Mouse (Mus musculus) ES-E14 (cell line): ENCODE data around the gene Olfr194. TPM values are rescaled to one million over a fixed set of nuclear protein-coding genes. Genes with fewer than 3 reads are reported as not detected.

Experiments
- DNase-seq: peaks from one replicate; pipeline ENCODE4 v3.0.0-alpha.2; 2013; ENCODE audit warnings: low read depth, low spot score
- H3K27ac ChIP-seq: 2 replicates; pipeline ENCODE4 v1.5.1; 2012; ENCODE audit warnings: low read depth, mild to moderate bottlenecking, low read length, moderate library complexity, mixed read lengths; ENCODE audit not compliant: poor library complexity, insufficient read depth, severe bottlenecking
- H3K36me3 ChIP-seq: 2 replicates; pipeline ENCODE4 v1.6.1; 2012; ENCODE audit warnings: mild to moderate bottlenecking, low read length, moderate library complexity, mixed read lengths; ENCODE audit not compliant: control insufficient read depth, poor library complexity, insufficient read depth, severe bottlenecking
- H3K4me1 ChIP-seq, 2 experiments: fragments of 150-350 bp in 1 of 2; sonication (generic) in 1 of 2; 2 replicates each; pipeline ENCODE4 v1.6.1; 2012; ENCODE audit warnings: low read length in 2 of 2, mild to moderate bottlenecking in 1 of 2, mixed read lengths in 1 of 2; ENCODE audit not compliant: control insufficient read depth in 2 of 2, insufficient read depth in 2 of 2, poor library complexity in 1 of 2
- H3K4me3 ChIP-seq, 2 experiments: fragments of 150-350 bp in 1 of 2; sonication (generic) in 1 of 2; 2 replicates each; pipeline ENCODE4 v1.5.1; 2012; ENCODE audit warnings: low read length in 2 of 2, low read depth in 1 of 2, mild to moderate bottlenecking in 1 of 2, mixed read lengths in 1 of 2; ENCODE audit not compliant: insufficient read depth in 1 of 2, poor library complexity in 1 of 2, severe bottlenecking in 1 of 2
- H3K9ac ChIP-seq: 2 replicates; pipeline ENCODE4 v1.6.1; 2012; ENCODE audit warnings: low read depth, mild to moderate bottlenecking, low read length, mixed read lengths; ENCODE audit not compliant: poor library complexity, insufficient read depth, severe bottlenecking
- H3K9me3 ChIP-seq: fragments of 150-350 bp; sonication (generic); 2 replicates; pipeline ENCODE4 v1.6.1; 2012; ENCODE audit warnings: low read depth, mild to moderate bottlenecking, low read length; ENCODE audit not compliant: control insufficient read depth, insufficient read depth
- CHD2 ChIP-seq: IDR thresholded peaks from 2 replicates; pipeline ENCODE4 v1.6.1; 2014; ENCODE audit warnings: mild to moderate bottlenecking, low read depth, low read length, inconsistent platforms
- HCFC1 ChIP-seq: IDR thresholded peaks from 2 replicates; pipeline ENCODE4 v1.6.1; 2012; ENCODE audit warnings: low read length, inconsistent platforms, borderline replicate concordance; ENCODE audit not compliant: insufficient read depth
- MAFK ChIP-seq: IDR thresholded peaks from 2 replicates; pipeline ENCODE4 v1.6.1; 2014; ENCODE audit warnings: mild to moderate bottlenecking, low read depth, low read length, inconsistent platforms; ENCODE audit not compliant: insufficient read depth
- ZC3H11A ChIP-seq: IDR thresholded peaks from 2 replicates; pipeline ENCODE4 v1.6.1; 2012; ENCODE audit warnings: low read depth, mild to moderate bottlenecking, inconsistent platforms, low read length, borderline replicate concordance
- ZNF384 ChIP-seq: IDR thresholded peaks from 2 replicates; pipeline ENCODE4 v1.6.1; 2012; ENCODE audit warnings: low read depth, low read length, inconsistent platforms
- in situ Hi-C, 2 experiments: fragments of 600-800 bp; cut with MboI; formaldehyde crosslinking; loops; one replicate each; pipeline ENCODE4 v1.15.1; 2025; ENCODE audit warnings: low sequenced_read_pairs in 2 of 2, inconsistent platforms in 1 of 2; ENCODE audit not compliant: unreplicated experiment in 2 of 2
- total RNA-seq: library from RNA; depleted of rRNA; stranded (reverse); fragments of 300-350 nt; gene quantifications from 2 replicates; pipeline ENCODE4 v1.2.3, GENCODE M21; 2012; rRNA removed

The Olfr194 gene
- total RNA-seq, 1 experiment: not detected

DNA sequence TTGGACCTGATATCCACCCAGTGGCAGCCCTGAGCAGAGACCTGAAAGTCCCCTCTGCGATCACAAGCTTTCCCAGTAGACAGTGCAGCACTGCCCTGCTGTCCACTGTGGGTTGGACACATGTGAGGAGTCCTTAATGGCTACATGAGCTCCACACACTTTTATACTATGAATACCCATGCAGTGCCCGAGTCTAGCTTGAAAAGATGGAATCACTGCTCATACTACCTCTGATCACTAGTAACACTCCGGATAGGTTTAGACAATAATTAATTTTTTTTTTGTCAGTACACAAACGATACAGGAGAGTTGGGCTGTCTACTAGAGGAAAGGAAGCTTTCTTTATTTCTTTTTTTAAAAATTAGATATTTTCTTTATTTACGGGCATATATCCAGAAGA, 43.0 kb downstream of the Olfr194 start, which contains the start of gene Olfr190:
Gene Olfr190 (minus strand): TSS at position 101 of the 400 bp plus-strand sequence.
- no peak within 1 kb of the TSS for H3K9ac ChIP-seq
- no peaks in the 10 kb centered on the region for H3K4me1 ChIP-seq
- no peak for TF ChIP-seq CHD2
- no peak for TF ChIP-seq HCFC1
- no peak for TF ChIP-seq ZNF384
- no peak for TF ChIP-seq ZC3H11A
- no peak for TF ChIP-seq MAFK
- no peak for DNase-seq
- H3K27ac ChIP-seq: no peak within 1 kb of the TSS
- H3K9me3 ChIP-seq: no peaks in the 10 kb centered on the region
- in situ Hi-C loops: no loop called here
- no peak within 1 kb of the TSS for H3K4me3 ChIP-seq
- H3K36me3 ChIP-seq: no peaks in the 10 kb centered on the region

DNA sequence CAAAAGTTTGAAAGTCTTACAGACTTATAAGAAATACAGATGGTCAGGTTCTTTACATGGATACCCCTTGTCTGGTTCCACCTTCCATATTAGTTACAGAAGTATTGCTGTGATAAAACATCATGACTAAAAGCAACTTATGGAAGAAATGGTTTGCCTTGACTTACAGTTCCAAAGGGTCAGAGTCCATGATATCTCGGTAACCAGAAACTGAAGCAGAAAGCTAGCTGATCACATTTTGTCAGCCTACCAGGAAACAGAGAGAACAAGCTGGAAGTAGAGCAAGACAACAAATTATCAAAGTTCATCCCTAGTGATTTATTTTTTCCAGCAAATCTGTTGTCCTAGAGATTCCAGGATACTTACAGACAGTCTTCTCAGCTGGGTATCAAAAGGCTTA, 47.3 kb downstream of the Olfr194 start:
- in situ Hi-C loops: no loop called here
- Histone ChIP-seq H3K9ac (no peak overlapping the region), H3K27ac (no peak overlapping the region), H3K4me1 (no peaks in the 10 kb centered on the region), H3K9me3 (no peaks in the 10 kb centered on the region), H3K4me3 (no peak overlapping the region), H3K36me3 (no peaks in the 10 kb centered on the region)
- DNase-seq: no peak
- TF ChIP-seq MAFK: no peak
- no peak for TF ChIP-seq ZC3H11A
- TF ChIP-seq HCFC1: no peak
- no peak for TF ChIP-seq ZNF384
- no peak for TF ChIP-seq CHD2

DNA sequence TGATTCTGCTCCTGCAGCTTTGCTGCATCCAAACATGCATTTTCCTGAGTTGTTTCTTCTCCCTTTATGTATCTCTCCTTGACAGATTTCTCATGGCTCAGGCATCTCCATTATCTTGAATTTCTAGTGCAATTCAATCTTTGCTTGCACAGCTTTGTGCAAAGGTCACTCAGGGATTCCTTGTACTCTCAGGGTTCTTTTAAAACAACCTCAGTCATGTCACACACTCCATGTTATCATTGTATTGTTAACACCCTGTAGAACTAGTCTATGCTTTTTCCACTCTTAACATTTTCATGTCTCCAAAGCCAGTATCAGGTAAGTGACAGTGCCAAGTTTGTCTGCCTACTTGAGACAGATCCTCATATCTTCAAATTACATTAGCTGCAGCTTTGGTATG, 49.1 kb downstream of the Olfr194 start:
- H3K27ac ChIP-seq: no peak overlapping the region
- no peak overlapping the region for H3K9ac ChIP-seq
- no peaks in the 10 kb centered on the region for H3K36me3 ChIP-seq
- TF ChIP-seq ZNF384 (no peak), ZC3H11A (no peak), MAFK (no peak), HCFC1 (no peak), CHD2 (no peak)
- DNase-seq: no peak
- in situ Hi-C loops: no loop called here
- H3K4me3 ChIP-seq: no peak overlapping the region
- no peaks in the 10 kb centered on the region for H3K9me3 ChIP-seq
- no peaks in the 10 kb centered on the region for H3K4me1 ChIP-seq

Other genes with a start within 250 kb of the Olfr194 start
- gene Olfr177, start 246.3 kb downstream of the Olfr194 start, total RNA-seq: not detected in 2 replicates
- not detected in 2 replicates for gene Olfr178, start 229.0 kb downstream of the Olfr194 start, total RNA-seq
- gene Olfr181, start 192.3 kb downstream of the Olfr194 start, total RNA-seq: not detected in 2 replicates
- gene Olfr180, start 191.7 kb downstream of the Olfr194 start, total RNA-seq: not detected in 2 replicates
- gene Olfr183, start 125.7 kb downstream of the Olfr194 start, total RNA-seq: not detected in 2 replicates
- not detected in 2 replicates for gene Olfr186, start 90.8 kb downstream of the Olfr194 start, total RNA-seq
- not detected in 2 replicates for gene Olfr187, start 81.3 kb downstream of the Olfr194 start, total RNA-seq
- not detected in 2 replicates for gene Olfr190, start 43.1 kb downstream of the Olfr194 start, total RNA-seq
- gene Olfr191, start 31.2 kb downstream of the Olfr194 start, total RNA-seq: not detected in 2 replicates
- not detected in 2 replicates for gene Olfr193, start 9.2 kb downstream of the Olfr194 start, total RNA-seq
- gene Olfr195, start 26.0 kb upstream of the Olfr194 start, total RNA-seq: not detected in 2 replicates
- not detected in 2 replicates for gene Olfr196, start 49.4 kb upstream of the Olfr194 start, total RNA-seq
- gene Olfr198, start 82.5 kb upstream of the Olfr194 start, total RNA-seq: not detected in 2 replicates
- gene Olfr199, start 98.7 kb upstream of the Olfr194 start, total RNA-seq: not detected in 2 replicates
- not detected in 2 replicates for gene Olfr201, start 151.6 kb upstream of the Olfr194 start, total RNA-seq
- not detected in 2 replicates for gene Olfr202, start 165.7 kb upstream of the Olfr194 start, total RNA-seq
- gene Olfr203, start 177.8 kb upstream of the Olfr194 start, total RNA-seq: not detected in 2 replicates
- gene Olfr204, start 197.2 kb upstream of the Olfr194 start, total RNA-seq: not detected in 2 replicates
- gene Olfr205, start 210.1 kb upstream of the Olfr194 start, total RNA-seq: not detected in 2 replicates
- gene Olfr206, start 228.2 kb upstream of the Olfr194 start, total RNA-seq: not detected in 2 replicates
- not detected in 2 replicates for gene Olfr209, start 242.9 kb upstream of the Olfr194 start, total RNA-seq